Mouse (Mus musculus) olfactory bulb, adult 2 months (tissue): ENCODE measurements around the gene Gm6899.

ENCODE experiments used
- CTCF ChIP-seq: fragments of 200-500 bp; IDR thresholded peaks from 2 replicates; pipeline ENCODE4 v1.5.1; 2012; ENCODE audit warnings: low read depth, mild to moderate bottlenecking, low read length, moderate library complexity; ENCODE audit not compliant: insufficient read depth
- POLR2A ChIP-seq: fragments of 200-500 bp; IDR thresholded peaks from 2 replicates; pipeline ENCODE4 v1.6.1; 2012; ENCODE audit warnings: mild to moderate bottlenecking, low read depth, low read length, moderate library complexity; ENCODE audit not compliant: insufficient read depth

GRCm38 (mm10) chr11:26585409-26586366 is 7.4 kb upstream of the Gm6899 start:
- TF ChIP-seq CTCF (no peak), POLR2A (no peak)
